Mouse (Mus musculus): ENCODE data around the gene Xab2. TPM values are rescaled to one million over a fixed set of nuclear protein-coding genes. Genes with fewer than 3 reads are reported as not detected.

The Xab2 gene
- 57.8 and 65.8 TPM in 2 replicates for polyA plus RNA-seq (2011; ENCODE audit: insufficient read depth, insufficient read length, low read depth, missing spikeins)

DNA sequence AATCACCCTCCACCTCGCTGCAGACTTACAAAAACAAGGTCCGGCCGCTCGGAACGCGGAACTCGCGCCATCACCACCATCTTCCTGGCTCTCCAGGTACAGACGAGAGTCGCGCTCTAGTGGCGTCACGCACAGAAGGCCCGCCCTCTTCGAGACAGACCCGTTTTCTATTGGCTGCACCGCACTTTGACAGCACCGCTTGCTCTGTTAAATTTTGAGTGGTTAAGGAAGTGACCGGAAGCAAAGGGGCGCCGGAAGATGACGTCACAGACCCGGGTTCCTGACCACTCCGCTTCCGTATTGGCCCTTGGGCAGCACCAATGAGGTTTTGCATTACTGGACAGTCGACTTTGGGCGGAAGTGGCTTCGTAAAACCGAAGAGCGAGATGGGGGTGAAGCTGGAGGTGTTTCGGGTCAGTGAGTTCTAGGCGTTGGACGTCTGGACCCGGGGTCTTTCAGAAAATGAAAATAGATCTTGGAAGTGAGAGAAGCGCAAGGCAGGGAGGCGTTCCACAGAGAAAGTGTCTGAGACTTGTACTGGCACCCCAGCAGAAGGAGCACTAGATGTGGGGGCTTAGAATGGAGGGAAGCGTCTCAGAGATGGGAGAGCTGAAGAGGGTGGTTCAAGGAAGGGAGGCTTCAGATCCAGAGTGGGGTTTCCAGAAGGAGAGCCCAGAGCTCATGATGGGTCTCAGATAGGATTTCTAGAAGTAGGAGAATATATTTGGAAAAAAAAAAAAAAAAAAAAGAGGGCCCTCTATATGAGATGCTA, at the start of gene Xab2, which contains the start of gene Pet100:
Xab2 (minus strand) TSS at position 118 of the 772 bp plus-strand sequence.
Pet100 (plus strand) TSS at position 350 of the 772 bp plus-strand sequence.
- Histone ChIP-seq H3K36me3 (ENCODE audit: control insufficient read depth, insufficient read depth, low read length, poor library complexity, severe bottlenecking) (peaks cover 19% of the 10 kb centered on the region), H3K9me3 (replicated peaks; ENCODE audit: control insufficient read depth, insufficient read depth, low read length, poor library complexity, severe bottlenecking) (no peaks in the 10 kb centered on the region), H3K4me3 (ENCODE audit: low read depth, low read length) (peak within 1 kb of the TSS; percentile 97), H3K27me3 (ENCODE audit: control insufficient read depth, insufficient read depth, low read length, poor library complexity, severe bottlenecking) (no peaks in the 10 kb centered on the region), H3K4me1 (ENCODE audit: control insufficient read depth, insufficient read depth, low read length) (no peaks in the 10 kb centered on the region), H3K9ac (ENCODE audit: low read depth, poor library complexity, severe bottlenecking) (peak within 1 kb of the TSS; percentile 83), H3K27ac (ENCODE audit: insufficient read depth, low read length) (no peak within 1 kb of the TSS)
- TF ChIP-seq POLR2A (IDR thresholded peaks at IDR 0.05; ENCODE audit: insufficient read depth, low read length) (no peak), CTCF (IDR thresholded peaks at IDR 0.05; ENCODE audit: low read depth, low read length) (no peak), EP300 (IDR thresholded peaks at IDR 0.05; ENCODE audit: insufficient read depth, low read depth, low read length) (no peak)

DNA sequence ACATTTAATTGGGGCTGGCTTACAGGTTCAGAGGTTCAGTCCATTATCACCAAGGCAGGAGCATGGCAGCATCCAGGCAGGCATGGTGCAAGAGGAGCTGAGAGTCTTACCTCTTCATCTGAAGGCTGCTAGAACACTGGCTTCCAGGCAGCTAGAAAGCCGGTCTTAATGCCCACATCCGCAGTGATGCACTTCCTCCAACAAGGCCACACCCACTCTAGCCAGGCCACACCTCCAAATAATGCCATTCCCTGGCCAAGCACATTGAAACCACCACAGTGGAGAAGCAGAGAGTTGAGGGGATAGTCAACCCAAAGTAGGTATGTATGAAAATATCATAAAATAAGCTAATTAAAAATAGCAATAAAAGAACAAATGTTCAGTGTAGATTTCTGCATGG, 49.3 kb upstream of the Xab2 start:
- H3K27ac ChIP-seq (ENCODE audit: insufficient read depth, low read length): no peak overlapping the region
- H3K27me3 ChIP-seq (ENCODE audit: control insufficient read depth, insufficient read depth, low read length, poor library complexity, severe bottlenecking): no peaks in the 10 kb centered on the region
- H3K36me3 ChIP-seq (ENCODE audit: control insufficient read depth, insufficient read depth, low read length, poor library complexity, severe bottlenecking): no peaks in the 10 kb centered on the region
- TF ChIP-seq POLR2A (IDR thresholded peaks at IDR 0.05; ENCODE audit: insufficient read depth, low read length) (no peak), CTCF (IDR thresholded peaks at IDR 0.05; ENCODE audit: low read depth, low read length) (no peak), EP300 (IDR thresholded peaks at IDR 0.05; ENCODE audit: insufficient read depth, low read depth, low read length) (no peak)
- no peaks in the 10 kb centered on the region for H3K4me1 ChIP-seq (ENCODE audit: control insufficient read depth, insufficient read depth, low read length)
- no peaks in the 10 kb centered on the region for H3K9me3 ChIP-seq (replicated peaks; ENCODE audit: control insufficient read depth, insufficient read depth, low read length, poor library complexity, severe bottlenecking)
- H3K9ac ChIP-seq (ENCODE audit: low read depth, poor library complexity, severe bottlenecking): no peak overlapping the region
- H3K4me3 ChIP-seq (ENCODE audit: low read depth, low read length): no peak overlapping the region

DNA sequence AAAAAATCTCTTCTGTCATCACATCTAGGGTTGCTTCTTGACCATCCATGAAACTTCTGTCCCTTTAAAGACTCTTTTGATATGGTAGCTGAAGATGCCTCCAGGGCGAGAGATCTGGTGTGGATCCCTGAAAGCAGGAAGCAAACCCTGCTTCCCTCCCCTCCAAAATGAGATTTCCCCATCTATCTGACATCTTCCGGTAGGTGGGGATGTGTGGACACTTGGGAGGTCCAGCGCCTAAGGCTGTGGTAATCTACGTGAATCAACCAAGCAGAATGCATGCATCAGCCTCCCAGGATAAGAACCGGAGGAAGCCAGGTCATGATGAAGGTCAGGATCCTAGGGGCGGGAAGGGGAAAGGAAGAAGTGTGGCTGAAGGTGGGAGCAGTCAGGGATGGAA, 44.4 kb upstream of the Xab2 start, which contains the start of gene Mcemp1:
Mcemp1 (plus strand) TSS at position 248 of the 400 bp plus-strand sequence.
- H3K27me3 ChIP-seq (ENCODE audit: control insufficient read depth, insufficient read depth, low read length, poor library complexity, severe bottlenecking): no peaks in the 10 kb centered on the region
- no peaks in the 10 kb centered on the region for H3K9me3 ChIP-seq (replicated peaks; ENCODE audit: control insufficient read depth, insufficient read depth, low read length, poor library complexity, severe bottlenecking)
- no peaks in the 10 kb centered on the region for H3K4me1 ChIP-seq (ENCODE audit: control insufficient read depth, insufficient read depth, low read length)
- H3K4me3 ChIP-seq (ENCODE audit: low read depth, low read length): no peak within 1 kb of the TSS
- no peak within 1 kb of the TSS for H3K9ac ChIP-seq (ENCODE audit: low read depth, poor library complexity, severe bottlenecking)
- H3K36me3 ChIP-seq (ENCODE audit: control insufficient read depth, insufficient read depth, low read length, poor library complexity, severe bottlenecking): no peaks in the 10 kb centered on the region
- no peak within 1 kb of the TSS for H3K27ac ChIP-seq (ENCODE audit: insufficient read depth, low read length)
- no peak for TF ChIP-seq CTCF (IDR thresholded peaks at IDR 0.05; ENCODE audit: low read depth, low read length)
- no peak for TF ChIP-seq POLR2A (IDR thresholded peaks at IDR 0.05; ENCODE audit: insufficient read depth, low read length)
- no peak for TF ChIP-seq EP300 (IDR thresholded peaks at IDR 0.05; ENCODE audit: insufficient read depth, low read depth, low read length)

DNA sequence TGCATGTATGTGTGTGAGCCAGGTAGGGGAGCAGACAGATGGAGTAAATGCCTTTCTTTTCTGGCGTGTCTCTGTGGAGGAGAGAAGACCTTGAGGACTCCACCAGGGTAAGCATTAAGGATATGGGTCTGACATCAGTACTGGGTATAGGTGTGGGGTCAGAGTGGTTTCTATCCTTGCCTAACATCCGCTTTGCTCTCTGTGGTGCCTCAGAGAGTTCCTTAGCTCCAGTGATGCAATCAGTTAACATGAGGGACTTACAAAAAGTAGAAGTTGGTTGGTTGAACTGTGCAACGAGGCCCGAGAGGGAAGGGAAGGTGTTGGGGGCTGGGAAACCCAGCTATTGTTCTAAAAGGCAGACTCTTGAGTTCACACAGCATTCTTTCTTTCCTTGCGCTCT, 43.3 kb upstream of the Xab2 start:
- H3K27me3 ChIP-seq (ENCODE audit: control insufficient read depth, insufficient read depth, low read length, poor library complexity, severe bottlenecking): no peaks in the 10 kb centered on the region
- H3K27ac ChIP-seq (ENCODE audit: insufficient read depth, low read length): no peak overlapping the region
- no peak for TF ChIP-seq CTCF (IDR thresholded peaks at IDR 0.05; ENCODE audit: low read depth, low read length)
- TF ChIP-seq POLR2A (IDR thresholded peaks at IDR 0.05; ENCODE audit: insufficient read depth, low read length): no peak
- no peak for TF ChIP-seq EP300 (IDR thresholded peaks at IDR 0.05; ENCODE audit: insufficient read depth, low read depth, low read length)
- H3K9ac ChIP-seq (ENCODE audit: low read depth, poor library complexity, severe bottlenecking): no peak overlapping the region
- H3K4me1 ChIP-seq (ENCODE audit: control insufficient read depth, insufficient read depth, low read length): no peaks in the 10 kb centered on the region
- H3K36me3 ChIP-seq (ENCODE audit: control insufficient read depth, insufficient read depth, low read length, poor library complexity, severe bottlenecking): no peaks in the 10 kb centered on the region
- no peaks in the 10 kb centered on the region for H3K9me3 ChIP-seq (replicated peaks; ENCODE audit: control insufficient read depth, insufficient read depth, low read length, poor library complexity, severe bottlenecking)
- no peak overlapping the region for H3K4me3 ChIP-seq (ENCODE audit: low read depth, low read length)

DNA sequence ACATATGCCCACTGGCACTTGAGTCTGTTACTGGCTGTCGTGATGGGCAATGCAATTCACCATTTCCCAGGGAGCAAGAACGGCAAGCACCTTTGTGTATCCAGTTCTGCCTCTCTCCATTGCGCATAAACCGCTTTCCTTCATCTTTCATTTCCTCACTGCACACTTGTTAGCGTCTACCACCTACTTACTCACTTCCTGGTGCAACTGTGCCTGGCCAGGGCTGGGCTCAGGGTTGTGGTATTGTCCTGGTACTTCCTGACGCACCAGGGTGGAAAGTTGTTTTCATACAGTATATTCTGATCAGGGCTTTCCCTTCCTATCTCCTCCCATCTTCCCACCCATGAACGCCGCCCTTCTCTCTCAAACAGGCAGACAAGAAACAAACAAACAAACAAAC, 39.8 kb upstream of the Xab2 start:
- TF ChIP-seq POLR2A (IDR thresholded peaks at IDR 0.05; ENCODE audit: insufficient read depth, low read length) (no peak), EP300 (IDR thresholded peaks at IDR 0.05; ENCODE audit: insufficient read depth, low read depth, low read length) (no peak), CTCF (IDR thresholded peaks at IDR 0.05; ENCODE audit: low read depth, low read length) (no peak)
- Histone ChIP-seq H3K4me3 (ENCODE audit: low read depth, low read length) (no peak overlapping the region), H3K27ac (ENCODE audit: insufficient read depth, low read length) (no peak overlapping the region), H3K9me3 (replicated peaks; ENCODE audit: control insufficient read depth, insufficient read depth, low read length, poor library complexity, severe bottlenecking) (no peaks in the 10 kb centered on the region), H3K36me3 (ENCODE audit: control insufficient read depth, insufficient read depth, low read length, poor library complexity, severe bottlenecking) (no peaks in the 10 kb centered on the region), H3K27me3 (ENCODE audit: control insufficient read depth, insufficient read depth, low read length, poor library complexity, severe bottlenecking) (no peaks in the 10 kb centered on the region), H3K4me1 (ENCODE audit: control insufficient read depth, insufficient read depth, low read length) (no peaks in the 10 kb centered on the region), H3K9ac (ENCODE audit: low read depth, poor library complexity, severe bottlenecking) (no peak overlapping the region)

DNA sequence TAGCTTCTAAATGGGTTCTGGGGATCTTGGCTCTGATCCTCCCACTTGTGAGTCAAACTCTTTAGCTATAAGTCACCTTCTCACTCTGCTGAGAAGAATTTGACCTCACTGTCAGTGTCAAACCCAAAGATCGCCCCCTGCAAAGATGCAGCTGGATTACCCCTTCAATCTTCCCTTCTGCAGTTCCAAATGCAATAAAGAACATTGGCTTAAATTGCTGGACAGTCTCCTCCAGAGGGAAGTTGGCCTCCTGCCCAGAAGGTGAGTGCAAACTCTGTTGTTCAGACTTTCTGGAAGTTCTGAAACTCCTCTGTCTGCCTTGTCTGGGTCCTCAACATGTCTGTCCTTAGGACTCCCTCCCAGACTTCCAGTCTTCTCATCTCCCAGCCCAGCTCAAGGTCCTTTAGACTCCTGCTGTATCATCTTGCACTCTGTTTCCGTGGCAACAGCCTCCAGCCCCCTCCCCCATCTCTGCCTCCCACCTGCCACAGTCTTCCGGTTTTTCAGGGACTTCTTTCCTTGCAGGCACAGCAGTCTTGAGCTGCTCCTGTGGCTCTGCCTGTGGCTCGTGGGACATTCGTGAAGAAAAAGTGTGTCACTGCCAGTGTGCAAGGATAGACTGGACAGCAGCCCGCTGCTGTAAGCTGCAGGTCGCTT, 35.7 kb upstream of the Xab2 start:
- Histone ChIP-seq H3K36me3 (ENCODE audit: control insufficient read depth, insufficient read depth, low read length, poor library complexity, severe bottlenecking) (no peaks in the 10 kb centered on the region), H3K27ac (ENCODE audit: insufficient read depth, low read length) (no peak overlapping the region), H3K9ac (ENCODE audit: low read depth, poor library complexity, severe bottlenecking) (no peak overlapping the region), H3K4me1 (ENCODE audit: control insufficient read depth, insufficient read depth, low read length) (peaks cover 2% of the 10 kb centered on the region), H3K4me3 (ENCODE audit: low read depth, low read length) (no peak overlapping the region), H3K27me3 (ENCODE audit: control insufficient read depth, insufficient read depth, low read length, poor library complexity, severe bottlenecking) (no peaks in the 10 kb centered on the region), H3K9me3 (replicated peaks; ENCODE audit: control insufficient read depth, insufficient read depth, low read length, poor library complexity, severe bottlenecking) (no peaks in the 10 kb centered on the region)
- TF ChIP-seq POLR2A (IDR thresholded peaks at IDR 0.05; ENCODE audit: insufficient read depth, low read length) (no peak), CTCF (IDR thresholded peaks at IDR 0.05; ENCODE audit: low read depth, low read length) (no peak), EP300 (IDR thresholded peaks at IDR 0.05; ENCODE audit: insufficient read depth, low read depth, low read length) (no peak)

Measured in ES-Bruce4 (cell line).